Mouse (Mus musculus): ENCODE results near the gene Nprl2.

- no peak for TF ChIP-seq CTCF (IDR thresholded peaks at IDR 0.05; ENCODE audit: insufficient read depth, low read length)
- peak; percentile 80; the same call in 1 of the 2 replicates for TF ChIP-seq POLR2A (IDR thresholded peaks at IDR 0.05; ENCODE audit: borderline replicate concordance, extremely low read depth, low read depth, low read length)
Measured at GRCm38 (mm10) chr9:107555031-107555457, 13.0 kb downstream of the Nprl2 start.
